8 mouse cellular contexts compared by ENCODE assay signal in the genomic region with DNA sequence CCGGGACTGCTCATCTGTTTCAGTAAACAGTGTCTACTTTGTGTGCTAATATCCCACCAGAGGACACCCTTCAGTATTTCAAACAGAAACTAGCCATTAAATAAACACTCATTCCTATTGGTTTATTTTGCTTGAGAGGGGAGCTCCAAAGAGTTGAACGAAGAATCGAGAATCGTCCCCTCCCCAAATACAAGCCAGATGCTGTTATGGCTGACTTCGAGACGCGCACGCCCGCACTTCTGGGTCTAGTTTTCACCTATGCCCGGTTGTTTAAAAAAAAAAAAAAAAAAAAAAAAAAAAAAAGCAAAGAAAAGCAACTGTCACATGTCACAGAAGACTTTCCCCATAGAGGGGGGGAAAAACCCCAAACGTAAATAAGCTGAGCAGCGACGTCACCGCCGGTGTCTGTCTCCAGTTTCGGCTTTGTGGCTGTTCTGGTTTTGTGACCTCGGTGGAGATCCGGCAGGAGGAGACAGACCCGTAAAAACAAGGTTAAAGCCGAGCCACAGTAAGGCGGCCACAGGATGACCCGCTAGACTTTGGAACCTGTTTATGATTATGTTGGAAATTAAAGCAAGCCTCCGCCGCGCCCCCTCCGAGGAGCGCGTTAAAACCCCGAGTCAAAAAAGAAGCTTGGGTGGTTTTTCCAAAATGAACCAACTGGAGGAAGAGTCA. TPM values are rescaled to one million over a fixed set of nuclear protein-coding genes. Genes with fewer than 3 reads are reported as not detected.
DNase-seq lines count a peak whose midpoint lies in the region; ATAC-seq and TF ChIP-seq lines count a peak whose summit lies in the region.

No protein-coding gene starts in this region.

- peak overlapping the region; percentile 69 for H3K4me3 ChIP-seq in forebrain, embryonic 13.5 days
- peak overlapping the region; percentile 59 for H3K4me3 ChIP-seq in hindbrain, embryonic 15.5 days
- peak overlapping the region; percentile 67 for H3K4me3 ChIP-seq in liver, embryonic 13.5 days (replicated peaks)
- H3K4me3 ChIP-seq in myocyte, result peak overlapping the region; percentile 98

- ATAC-seq in cerebellum, adult (ENCODE audit: insufficient number of reproducible peaks, low FRiP score, low TSS enrichment), result no peak
- no peak for ATAC-seq in forebrain, embryonic 13.5 days
- no peak for ATAC-seq in hindbrain, embryonic 15.5 days (ENCODE audit: low FRiP score, low read depth)
- no peak for ATAC-seq in liver, embryonic 13.5 days (ENCODE audit: low read depth)

- peak overlapping the region; percentile 98 for H3K4me2 ChIP-seq in forebrain, embryonic 13.5 days
- H3K4me2 ChIP-seq in hindbrain, embryonic 15.5 days, result peak overlapping the region; percentile 99
- H3K4me2 ChIP-seq in liver, embryonic 13.5 days, result peak overlapping the region; percentile 83
- peak overlapping the region; percentile 80 for H3K4me2 ChIP-seq in myocyte (ENCODE audit: low read depth)

- H3K27me3 ChIP-seq in forebrain, embryonic 13.5 days, result peaks cover 24% of the 10 kb centered on the region
- H3K27me3 ChIP-seq in hindbrain, embryonic 15.5 days, result peaks cover 5% of the 10 kb centered on the region
- H3K27me3 ChIP-seq in liver, embryonic 13.5 days, result peaks cover 57% of the 10 kb centered on the region
- H3K27me3 ChIP-seq in myocyte (ENCODE audit: control insufficient read depth, insufficient read depth, insufficient read length), result no peaks in the 10 kb centered on the region

- peak overlapping the region; percentile 72 for H3ac ChIP-seq in myocyte (ENCODE audit: control insufficient read depth, insufficient read length)

- no peak for TF ChIP-seq POLR2A in myocyte (IDR thresholded peaks at IDR 0.05; ENCODE audit: insufficient read length, low read depth)

- peak overlapping the region; percentile 81 for H3K9ac ChIP-seq in forebrain, embryonic 13.5 days
- peak overlapping the region; percentile 61 for H3K9ac ChIP-seq in hindbrain, embryonic 15.5 days
- peak overlapping the region; percentile 74 for H3K9ac ChIP-seq in liver, embryonic 13.5 days

- under 1% methylated on average over 29 of the region's 29 CpGs for WGBS in forebrain, embryonic 13.5 days
- 0% methylated on average over 29 of the region's 29 CpGs for WGBS in hindbrain, embryonic 15.5 days
- under 1% methylated on average over 29 of the region's 29 CpGs for WGBS in liver, embryonic 13.5 days (ENCODE audit: insufficient replicate concordance)

- peaks cover 53% of the 10 kb centered on the region for H3K4me1 ChIP-seq in forebrain, embryonic 13.5 days
- peaks cover 59% of the 10 kb centered on the region for H3K4me1 ChIP-seq in hindbrain, embryonic 15.5 days (replicated peaks)
- H3K4me1 ChIP-seq in liver, embryonic 13.5 days (replicated peaks), result peaks cover 30% of the 10 kb centered on the region

- H3K79me2 ChIP-seq in myocyte (ENCODE audit: control insufficient read depth, insufficient read depth), result peaks cover 58% of the 10 kb centered on the region

- peak overlapping the region; percentile 78; the same call in 1 of the 2 replicates for H3K27ac ChIP-seq in forebrain, embryonic 13.5 days
- peak overlapping the region; percentile 90 for H3K27ac ChIP-seq in hindbrain, embryonic 15.5 days (replicated peaks)
- peak overlapping the region; percentile 82 for H3K27ac ChIP-seq in liver, embryonic 13.5 days

- no peaks in the 10 kb centered on the region for H3K36me3 ChIP-seq in forebrain, embryonic 13.5 days (ENCODE audit: poor library complexity, severe bottlenecking)
- no peaks in the 10 kb centered on the region for H3K36me3 ChIP-seq in hindbrain, embryonic 15.5 days
- H3K36me3 ChIP-seq in liver, embryonic 13.5 days, result no peaks in the 10 kb centered on the region
- H3K36me3 ChIP-seq in myocyte (ENCODE audit: control insufficient read depth, insufficient read depth), result peaks cover 8% of the 10 kb centered on the region

- no peaks in the 10 kb centered on the region for H3K9me3 ChIP-seq in forebrain, embryonic 13.5 days (replicated peaks)
- no peaks in the 10 kb centered on the region for H3K9me3 ChIP-seq in hindbrain, embryonic 15.5 days
- H3K9me3 ChIP-seq in liver, embryonic 13.5 days (replicated peaks), result no peaks in the 10 kb centered on the region

- peak; percentile 17 for DNase-seq in cerebellum, adult 9-11 months
- DNase-seq in adrenal gland, adult (ENCODE audit: inconsistent age in 2 of 2, low spot score in 1 of 2), result peak; percentile 79 to 92
- DNase-seq in liver, embryonic 13.5 days, result peak; percentile 10
- DNase-seq in thymus, postnatal 10 days (ENCODE audit: low spot score in 2 of 2), result peak; percentile 42 to 56

TF ChIP-seq in myocyte, 11 proteins besides CTCF, POLR2A, EP300 and RAD21:
- TF ChIP-seq MYOG (IDR thresholded peaks at IDR 0.05; ENCODE audit: control insufficient read depth in 1 of 3, insufficient read depth in 1 of 3, insufficient read length in 2 of 3, low read depth in 2 of 3) (no peak), USF1 (IDR thresholded peaks at IDR 0.05; ENCODE audit: low read depth) (peak; percentile 24)

RNA-seq across cellular contexts. Expression of gene Tgif1, which starts 1.2 kb away (rescaled TPM):
- 24.0 and 33.0 TPM in 2 replicates for polyA plus RNA-seq in forebrain, embryonic 13.5 days (2015; fragmentation: Nextera tagmentation; extraction: Ambion mirVana)
- 14.6 and 16.2 TPM in 2 replicates for polyA plus RNA-seq in hindbrain, embryonic 15.5 days (2015; fragmentation: Nextera tagmentation; extraction: Ambion mirVana)
- 8.9 and 10.1 TPM in 2 replicates for polyA plus RNA-seq in liver, embryonic 13.5 days (2015; fragmentation: Nextera tagmentation; extraction: Ambion mirVana)
- 75.2 TPM for polyA plus RNA-seq in myocyte (2012; fragmentation: generic; extraction: Trizol)

Comparison
In these comparisons a context has a peak if more than half of its experiments do, and no peak if none do; other contexts are left out.
1. DNase-seq: peak in every context shown above with its lines; median percentile 86 in adrenal gland, adult; 49 in thymus, postnatal 10 days; 17 in cerebellum, adult 9-11 months; 10 in liver, embryonic 13.5 days.